ENCODE assay signal across 9 mouse cellular contexts in genomic region chr7:31085171-31085570, GRCm38 (mm10). TPM values are rescaled to one million over a fixed set of nuclear protein-coding genes. Genes with fewer than 3 reads are reported as not detected.
DNase-seq lines count a peak whose midpoint lies in the region; ATAC-seq and TF ChIP-seq lines count a peak whose summit lies in the region.
"Had no signal": no experiment of that assay in that cellular context is flagged by ENCODE, and none has a peak within 500 bp of the region (broad histone marks: within the 10 kb centered on the region; RNA-seq: fewer than 3 reads in every experiment).

No protein-coding gene starts in this region.

- peak overlapping the region; percentile 25; the same call in 1 of the 2 replicates for H3K27ac ChIP-seq in limb, embryonic 11.5 days (replicated peaks; ENCODE audit: low read depth, low read length)

- no peaks in the 10 kb centered on the region for H3K27me3 ChIP-seq in limb, embryonic 11.5 days (ENCODE audit: control insufficient read depth, insufficient read depth, low read length)

- TF ChIP-seq POLR2A in brain, embryonic 14.5 days (IDR thresholded peaks at IDR 0.05; ENCODE audit: borderline replicate concordance, extremely low read depth, insufficient read depth, insufficient read length, poor library complexity, severe bottlenecking), result no peak

- 72% methylated on average over 3 of the region's 3 CpGs for WGBS in limb, embryonic 11.5 days

- no peaks in the 10 kb centered on the region for H3K4me1 ChIP-seq in limb, embryonic 11.5 days (ENCODE audit: control insufficient read depth, insufficient read depth, low read length)

- ATAC-seq in limb, embryonic 11.5 days (ENCODE audit: insufficient number of reproducible peaks, low FRiP score, low TSS enrichment, low read depth), result no peak

- peaks cover 3% of the 10 kb centered on the region; the same call in 1 of the 2 replicates for H3K9me3 ChIP-seq in limb, embryonic 11.5 days (ENCODE audit: control insufficient read depth, low read length)

- TF ChIP-seq CTCF in brain, embryonic 14.5 days (IDR thresholded peaks at IDR 0.05; ENCODE audit: borderline replicate concordance, extremely low read depth, insufficient read depth, insufficient read length), result no peak

- no peaks in the 10 kb centered on the region for H3K36me3 ChIP-seq in limb, embryonic 11.5 days (ENCODE audit: control insufficient read depth, insufficient read depth, low read length)

- no peak overlapping the region for H3K4me3 ChIP-seq in limb, embryonic 11.5 days (ENCODE audit: low read depth, low read length)

- no peak overlapping the region for H3K4me2 ChIP-seq in limb, embryonic 11.5 days (ENCODE audit: low read depth, severe bottlenecking)

- no peak overlapping the region for H3K9ac ChIP-seq in limb, embryonic 11.5 days (ENCODE audit: low read length)

- peak; percentile 69 for DNase-seq in layer of hippocampus, adult 11-12 months (ENCODE audit: low spot score)
- DNase-seq in layer of hippocampus, postnatal 10 days (ENCODE audit: low spot score in 2 of 2), result no peak
- DNase-seq in brain, embryonic 14.5 days (ENCODE audit: low read depth), result peak; percentile 48
- DNase-seq in heart, adult 18-20 months, result peak; percentile 84
- peak; percentile 37 for DNase-seq in limb, embryonic 11.5 days (ENCODE audit: low spot score)
- no peak for DNase-seq in spleen, postnatal 36 days (ENCODE audit: low spot score in 2 of 2)
- no peak for DNase-seq in spleen, adult 18-20 months
- no peak for DNase-seq in spleen, postnatal 4 days (ENCODE audit: low spot score in 2 of 2)

RNA-seq across cellular contexts. Expression of gene Fxyd3, which starts 8.7 kb away (rescaled TPM):
- total RNA-seq in layer of hippocampus, postnatal 10 days (2021), result 1 to 10 TPM in 1 of 2 experiments, not detected in 1; 1.2 TPM
- 1.9 TPM in 2 replicates for polyA plus RNA-seq in brain, embryonic 14.5 days (2012; rRNA removed)
- 1 to 10 TPM in 1 of 2 experiments, under 1 TPM in 1; 0.87 to 2.5 TPM for total RNA-seq in heart, adult 18-20 months (2021)
- 12.9 and 17.5 TPM in 2 replicates for polyA plus RNA-seq in limb, embryonic 11.5 days (2014; fragmentation: Nextera tagmentation; extraction: Ambion mirVana)
- total RNA-seq: left cerebral cortex, postnatal 14 days had no signal

RNA-seq across cellular contexts. Expression of gene Lgi4, which starts 26.0 kb away (rescaled TPM):
- total RNA-seq in layer of hippocampus, postnatal 10 days (2021), result 10 to 100 TPM; 13.2 to 15.5 TPM
- polyA plus RNA-seq in brain, embryonic 14.5 days (2012; rRNA removed), result 0.74 and 0.79 TPM in 2 replicates
- 1 to 10 TPM; 2.1 to 4.1 TPM for total RNA-seq in heart, adult 18-20 months (2021)
- polyA plus RNA-seq in limb, embryonic 11.5 days (2014; fragmentation: Nextera tagmentation; extraction: Ambion mirVana), result 0.10 and 0.23 TPM in 2 replicates

RNA-seq across cellular contexts. Expression of gene Fxyd1, which starts 28.2 kb away (rescaled TPM):
- 10 to 100 TPM; 67.2 to 69.2 TPM for total RNA-seq in layer of hippocampus, postnatal 10 days (2021)
- polyA plus RNA-seq in brain, embryonic 14.5 days (2012; rRNA removed), result 8.5 and 12.6 TPM in 2 replicates
- total RNA-seq in heart, adult 18-20 months (2021), result 100 to 1,000 TPM; 861 to 937 TPM
- polyA plus RNA-seq in limb, embryonic 11.5 days (2014; fragmentation: Nextera tagmentation; extraction: Ambion mirVana), result 12.5 and 13.7 TPM in 2 replicates

RNA-seq across cellular contexts. Expression of gene Hpn, which starts 29.9 kb away (rescaled TPM):
- total RNA-seq in layer of hippocampus, postnatal 10 days (2021), result 1 to 10 TPM; 2.1 to 2.9 TPM
- polyA plus RNA-seq in brain, embryonic 14.5 days (2012; rRNA removed), result 0.62 and 1.00 TPM in 2 replicates
- 1 to 10 TPM; 2.2 to 2.4 TPM for total RNA-seq in heart, adult 18-20 months (2021)
- 2.2 and 2.3 TPM in 2 replicates for polyA plus RNA-seq in limb, embryonic 11.5 days (2014; fragmentation: Nextera tagmentation; extraction: Ambion mirVana)

RNA-seq across cellular contexts. Expression of gene Fxyd7, which starts 33.9 kb away (rescaled TPM):
- total RNA-seq in layer of hippocampus, postnatal 10 days (2021), result 100 to 1,000 TPM; 376 to 407 TPM
- polyA plus RNA-seq in brain, embryonic 14.5 days (2012; rRNA removed), result 51.6 and 74.4 TPM in 2 replicates
- under 1 TPM; 0.40 to 0.59 TPM for total RNA-seq in heart, adult 18-20 months (2021)
- polyA plus RNA-seq in limb, embryonic 11.5 days (2014; fragmentation: Nextera tagmentation; extraction: Ambion mirVana), result 2.9 and 3.1 TPM in 2 replicates

Comparison
In these comparisons a context has a peak if more than half of its experiments do, and no peak if none do; other contexts are left out.
1. DNase-seq: peak in layer of hippocampus, adult 11-12 months (single experiment), brain, embryonic 14.5 days (single experiment), heart, adult 18-20 months (2 of 2) and limb, embryonic 11.5 days (single experiment); none in layer of hippocampus, postnatal 10 days (0 of 2), spleen, postnatal 36 days (0 of 2), spleen, adult 18-20 months (0 of 2) and spleen, postnatal 4 days (0 of 2).
2. RNA of gene Fxyd1, which starts 28.2 kb away (total RNA-seq): 861 to 937 TPM in heart, adult 18-20 months; 67.2 to 69.2 TPM in layer of hippocampus, postnatal 10 days; every median in the first group is over 10 times any median in the second.